8 mouse cellular contexts compared by ENCODE assay signal in the genomic region with DNA sequence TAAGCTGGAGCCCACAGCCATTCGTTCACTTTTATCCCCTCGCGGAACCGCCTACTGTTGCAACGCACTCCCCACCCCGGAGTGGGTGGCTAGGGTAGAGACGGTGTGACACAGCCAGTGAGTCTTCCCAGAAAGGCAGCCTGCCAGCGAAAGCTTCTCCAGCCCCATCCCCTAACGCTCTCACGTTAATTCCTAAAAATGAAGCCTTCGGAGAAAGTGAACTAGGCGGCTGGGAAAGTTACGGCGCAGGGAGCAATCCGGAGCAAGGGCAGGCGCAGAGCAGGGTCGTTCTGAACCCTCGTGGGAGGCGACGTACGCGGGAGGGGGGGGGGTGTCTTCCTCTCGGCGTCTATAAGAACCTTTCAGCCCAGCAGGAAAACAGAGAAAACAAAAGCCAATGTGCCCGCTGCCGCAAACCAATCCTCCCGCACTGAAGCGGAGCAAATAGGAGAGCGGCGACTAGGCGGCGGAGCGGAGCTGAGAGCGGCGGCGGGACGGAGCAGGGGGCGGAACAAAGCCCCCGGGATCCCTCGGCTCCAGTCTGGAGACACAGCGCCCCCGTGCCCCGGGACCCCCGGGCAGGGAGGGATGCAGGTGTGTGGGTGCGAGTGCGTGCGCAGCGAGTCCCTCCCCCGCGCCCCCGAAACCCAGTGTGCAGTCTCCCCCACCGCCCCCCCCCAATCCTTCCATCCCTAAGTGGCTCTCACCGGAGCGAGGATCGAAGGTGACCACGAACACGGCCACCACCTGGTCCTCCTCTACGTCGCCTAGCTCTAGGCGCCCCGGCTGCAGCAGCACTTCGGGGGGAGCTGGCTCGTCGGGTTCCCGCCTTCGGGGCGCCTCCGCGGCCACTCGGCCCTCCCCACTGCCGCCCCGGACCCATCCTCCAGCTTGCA. TPM values are rescaled to one million over a fixed set of nuclear protein-coding genes. Genes with fewer than 3 reads are reported as not detected.
DNase-seq lines count a peak whose midpoint lies in the region; ATAC-seq and TF ChIP-seq lines count a peak whose summit lies in the region.

No protein-coding gene starts in this region.

- H3K4me1 ChIP-seq in embryonic facial prominence, embryonic 12.5 days: peaks cover 10% of the 10 kb centered on the region
- 0 out of 2 replicates have a peak, but pooled peaks cover 2% of the 10 kb centered on the region for H3K4me1 ChIP-seq in heart, embryonic 16.5 days (ENCODE audit: control insufficient read depth, insufficient read depth, low read length)
- peaks cover 31% of the 10 kb centered on the region for H3K4me1 ChIP-seq in liver, postnatal 0 days (ENCODE audit: insufficient read depth)
- H3K4me1 ChIP-seq in neural tube, embryonic 14.5 days (ENCODE audit: control insufficient read depth, insufficient read depth, low read length): peaks cover 7% of the 10 kb centered on the region

- WGBS in embryonic facial prominence, embryonic 12.5 days: under 1% methylated on average over 62 of the region's 72 CpGs
- WGBS in heart, embryonic 16.5 days: under 1% methylated on average over 66 of the region's 72 CpGs
- under 1% methylated on average over 66 of the region's 72 CpGs for WGBS in liver, postnatal 0 days (ENCODE audit: insufficient replicate concordance)
- WGBS in neural tube, embryonic 14.5 days: under 1% methylated on average over 62 of the region's 72 CpGs

- H3K36me3 ChIP-seq in embryonic facial prominence, embryonic 12.5 days: no peaks in the 10 kb centered on the region
- no peaks in the 10 kb centered on the region for H3K36me3 ChIP-seq in heart, embryonic 16.5 days (ENCODE audit: control insufficient read depth, insufficient read depth)
- no peaks in the 10 kb centered on the region for H3K36me3 ChIP-seq in liver, postnatal 0 days (replicated peaks; ENCODE audit: insufficient read depth, low read length)
- no peaks in the 10 kb centered on the region for H3K36me3 ChIP-seq in neural tube, embryonic 14.5 days (ENCODE audit: control insufficient read depth, insufficient read depth, low read length)

- peak; percentile 76 for ATAC-seq in embryonic facial prominence, embryonic 12.5 days (ENCODE audit: insufficient number of reproducible peaks, insufficient read depth, low FRiP score, low TSS enrichment)
- ATAC-seq in heart, embryonic 16.5 days (replicated peaks; ENCODE audit: extremely low read depth, insufficient read depth, low FRiP score): peak; percentile 42
- peak; percentile 26 for ATAC-seq in liver, postnatal 0 days
- peak; percentile 68 for ATAC-seq in neural tube, embryonic 14.5 days (ENCODE audit: low read depth)

- peak overlapping the region; percentile 64 for H3K9ac ChIP-seq in embryonic facial prominence, embryonic 12.5 days
- peak overlapping the region; percentile 87 for H3K9ac ChIP-seq in heart, embryonic 16.5 days (ENCODE audit: low read length)
- peak overlapping the region; percentile 83 for H3K9ac ChIP-seq in liver, postnatal 0 days (replicated peaks)
- peak overlapping the region; percentile 90 for H3K9ac ChIP-seq in neural tube, embryonic 14.5 days (replicated peaks; ENCODE audit: low read depth, low read length)

- 0 out of 2 replicates have a peak, but pooled peaks have one; percentile 14 for TF ChIP-seq CTCF in liver, postnatal 0 days (IDR thresholded peaks at IDR 0.05; ENCODE audit: low read depth)

- TF ChIP-seq EP300 in liver, postnatal 0 days (IDR thresholded peaks at IDR 0.05; ENCODE audit: low read depth): no peak

- peaks cover 9% of the 10 kb centered on the region for H3K27me3 ChIP-seq in embryonic facial prominence, embryonic 12.5 days
- peaks cover 7% of the 10 kb centered on the region; the same call in 1 of the 2 replicates for H3K27me3 ChIP-seq in heart, embryonic 16.5 days (ENCODE audit: control insufficient read depth, insufficient read depth, low read length)
- H3K27me3 ChIP-seq in liver, postnatal 0 days (ENCODE audit: insufficient read depth, low read length): peaks cover 6% of the 10 kb centered on the region; the same call in 1 of the 2 replicates
- no peaks in the 10 kb centered on the region; the same call in 1 of the 2 replicates for H3K27me3 ChIP-seq in neural tube, embryonic 14.5 days (ENCODE audit: control insufficient read depth, insufficient read depth, low read length)

- DNase-seq in CD4-positive, CD25-positive, alpha-beta regulatory T cell, adult 2 months (ENCODE audit: low read depth, low spot score): peak; percentile 60
- peak; percentile 18 for DNase-seq in adrenal gland, adult 8-10 months
- peak; percentile 14 to 44 for DNase-seq in kidney, postnatal 25 days
- DNase-seq in liver, postnatal 0 days: peak; percentile 38
- DNase-seq in thymus, postnatal 36 days: peak; percentile 74 to 77

- H3K4me2 ChIP-seq in embryonic facial prominence, embryonic 12.5 days (replicated peaks): peak overlapping the region; percentile 80
- H3K4me2 ChIP-seq in heart, embryonic 16.5 days (ENCODE audit: low read depth, low read length): peak overlapping the region; percentile 96
- H3K4me2 ChIP-seq in liver, postnatal 0 days (ENCODE audit: low read depth, low read length): peak overlapping the region; percentile 91
- peak overlapping the region; percentile 80 for H3K4me2 ChIP-seq in neural tube, embryonic 14.5 days (ENCODE audit: low read depth, low read length)

- H3K9me3 ChIP-seq in embryonic facial prominence, embryonic 12.5 days: no peaks in the 10 kb centered on the region
- H3K9me3 ChIP-seq in heart, embryonic 16.5 days (replicated peaks; ENCODE audit: control insufficient read depth, low read length): no peaks in the 10 kb centered on the region
- no peaks in the 10 kb centered on the region for H3K9me3 ChIP-seq in liver, postnatal 0 days (ENCODE audit: low read length)
- H3K9me3 ChIP-seq in neural tube, embryonic 14.5 days (ENCODE audit: control insufficient read depth, low read length): no peaks in the 10 kb centered on the region

- peak overlapping the region; percentile 61 for H3K4me3 ChIP-seq in embryonic facial prominence, embryonic 12.5 days
- peak overlapping the region; percentile 89 for H3K4me3 ChIP-seq in heart, embryonic 16.5 days (ENCODE audit: low read length)
- H3K4me3 ChIP-seq in liver, postnatal 0 days (ENCODE audit: low read depth, low read length): peak overlapping the region; percentile 82
- peak overlapping the region; percentile 75 for H3K4me3 ChIP-seq in neural tube, embryonic 14.5 days (ENCODE audit: low read depth, low read length)

- peak overlapping the region; percentile 14 for H3K27ac ChIP-seq in embryonic facial prominence, embryonic 12.5 days
- 0 out of 2 replicates have a peak overlapping the region, but pooled peaks have one; percentile 25 for H3K27ac ChIP-seq in heart, embryonic 16.5 days (ENCODE audit: low read length)
- peak overlapping the region; percentile 40; the same call in 1 of the 2 replicates for H3K27ac ChIP-seq in liver, postnatal 0 days (ENCODE audit: low read depth)
- H3K27ac ChIP-seq in neural tube, embryonic 14.5 days (ENCODE audit: low read depth, low read length): peak overlapping the region; percentile 87

RNA-seq across cellular contexts. Expression of a gene that starts 0.5 kb away (rescaled TPM):
- 10 to 100 TPM; 16.5 to 19.3 (median 18.1) TPM for total RNA-seq in adrenal gland, adult 8-10 months (2022)
- polyA plus RNA-seq in embryonic facial prominence, embryonic 12.5 days (2016; fragmentation: Nextera tagmentation; extraction: Ambion mirVana): 12.1 and 15.2 TPM in 2 replicates
- 3.9 TPM in 2 replicates for polyA plus RNA-seq in heart, embryonic 16.5 days (2015; fragmentation: Nextera tagmentation; extraction: Ambion mirVana)
- polyA plus RNA-seq in liver, postnatal 0 days (2015; fragmentation: Nextera tagmentation; extraction: Ambion mirVana): 2.4 and 5.0 TPM in 2 replicates
- polyA plus RNA-seq in neural tube, embryonic 14.5 days (2014; fragmentation: Nextera tagmentation; extraction: Ambion mirVana): 16.3 and 17.0 TPM in 2 replicates

RNA-seq across cellular contexts. Expression of a gene that starts 3.5 kb away (rescaled TPM):
- total RNA-seq in adrenal gland, adult 8-10 months (2022): not detected
- polyA plus RNA-seq in embryonic facial prominence, embryonic 12.5 days (2016; fragmentation: Nextera tagmentation; extraction: Ambion mirVana): not detected in 2 replicates
- polyA plus RNA-seq in heart, embryonic 16.5 days (2015; fragmentation: Nextera tagmentation; extraction: Ambion mirVana): not detected in 2 replicates
- not detected in 2 replicates for polyA plus RNA-seq in liver, postnatal 0 days (2015; fragmentation: Nextera tagmentation; extraction: Ambion mirVana)
- 0.09 and 0.25 TPM in 2 replicates for polyA plus RNA-seq in neural tube, embryonic 14.5 days (2014; fragmentation: Nextera tagmentation; extraction: Ambion mirVana)

RNA-seq across cellular contexts. Expression of a gene that starts 35.8 kb away (rescaled TPM):
- 10 to 100 TPM; 41.7 to 58.6 (median 52.8) TPM for total RNA-seq in adrenal gland, adult 8-10 months (2022)
- polyA plus RNA-seq in embryonic facial prominence, embryonic 12.5 days (2016; fragmentation: Nextera tagmentation; extraction: Ambion mirVana): 181 and 188 TPM in 2 replicates
- 99.6 and 130 TPM in 2 replicates for polyA plus RNA-seq in heart, embryonic 16.5 days (2015; fragmentation: Nextera tagmentation; extraction: Ambion mirVana)
- 62.5 and 65.1 TPM in 2 replicates for polyA plus RNA-seq in liver, postnatal 0 days (2015; fragmentation: Nextera tagmentation; extraction: Ambion mirVana)
- 84.0 and 97.3 TPM in 2 replicates for polyA plus RNA-seq in neural tube, embryonic 14.5 days (2014; fragmentation: Nextera tagmentation; extraction: Ambion mirVana)

RNA-seq across cellular contexts. Expression of a gene that starts 55.6 kb away (rescaled TPM):
- under 1 TPM in 2 of 4 experiments, not detected in 2; 0.27 to 0.34 TPM for total RNA-seq in adrenal gland, adult 8-10 months (2022)
- polyA plus RNA-seq in embryonic facial prominence, embryonic 12.5 days (2016; fragmentation: Nextera tagmentation; extraction: Ambion mirVana): not detected in 2 replicates
- not detected in 2 replicates for polyA plus RNA-seq in heart, embryonic 16.5 days (2015; fragmentation: Nextera tagmentation; extraction: Ambion mirVana)
- polyA plus RNA-seq in liver, postnatal 0 days (2015; fragmentation: Nextera tagmentation; extraction: Ambion mirVana): not detected in 2 replicates
- polyA plus RNA-seq in neural tube, embryonic 14.5 days (2014; fragmentation: Nextera tagmentation; extraction: Ambion mirVana): 0.25 TPM in 1 of 2 replicates, not detected in the other

RNA-seq across cellular contexts. Expression of a gene that starts 57.9 kb away (rescaled TPM):
- under 1 TPM in 1 of 4 experiments, not detected in 3; 0.48 TPM for total RNA-seq in adrenal gland, adult 8-10 months (2022)
- 0.17 and 0.23 TPM in 2 replicates for polyA plus RNA-seq in embryonic facial prominence, embryonic 12.5 days (2016; fragmentation: Nextera tagmentation; extraction: Ambion mirVana)
- polyA plus RNA-seq in heart, embryonic 16.5 days (2015; fragmentation: Nextera tagmentation; extraction: Ambion mirVana): not detected in 2 replicates
- polyA plus RNA-seq in liver, postnatal 0 days (2015; fragmentation: Nextera tagmentation; extraction: Ambion mirVana): not detected in 2 replicates
- polyA plus RNA-seq in neural tube, embryonic 14.5 days (2014; fragmentation: Nextera tagmentation; extraction: Ambion mirVana): 0.27 TPM in 1 of 2 replicates, not detected in the other

Comparison
In these comparisons a context has a peak if more than half of its experiments do, and no peak if none do; other contexts are left out.
1. Peak in every context shown above with its lines: DNase-seq, ATAC-seq, H3K4me3 ChIP-seq and H3K27ac ChIP-seq.
2. DNase-seq: peak in every context shown above with its lines; median percentile 76 in thymus, postnatal 36 days; 60 in CD4-positive, CD25-positive, alpha-beta regulatory T cell, adult 2 months; 38 in liver, postnatal 0 days; 29 in kidney, postnatal 25 days; 18 in adrenal gland, adult 8-10 months.
3. ATAC-seq: peak in every context shown above with its lines; median percentile 76 in embryonic facial prominence, embryonic 12.5 days; 68 in neural tube, embryonic 14.5 days; 42 in heart, embryonic 16.5 days; 26 in liver, postnatal 0 days.
4. H3K27ac ChIP-seq: peak in every context shown above with its lines; median percentile 87 in neural tube, embryonic 14.5 days; 40 in liver, postnatal 0 days; 25 in heart, embryonic 16.5 days; 14 in embryonic facial prominence, embryonic 12.5 days.